Mouse (Mus musculus): ENCODE data around the gene Plxnb3. TPM values are rescaled to one million over a fixed set of nuclear protein-coding genes. Genes with fewer than 3 reads are reported as not detected.
A peak's percentile ranks its signal among the peaks of the same experiment; 100 is the strongest.

Gene Plxnb3
- polyA plus RNA-seq, 2 experiments, result 0.62 to 1.9 TPM

GRCm38 (mm10) chrX:73785666-73786065 is 28.8 kb downstream of the Plxnb3 start:
- H3K4me2 ChIP-seq (replicated peaks; ENCODE audit: low read depth, low read length, severe bottlenecking), result peak overlapping the region; percentile 40
- H3K9ac ChIP-seq (ENCODE audit: low read depth, low read length, severe bottlenecking), result peak overlapping the region; percentile 60
- ATAC-seq (ENCODE audit: low FRiP score, low read depth) (no peak), DNase-seq (ENCODE audit: low spot score) (no peak)
- no peak for TF ChIP-seq POLR2A (IDR thresholded peaks at IDR 0.05; ENCODE audit: borderline replicate concordance, extremely low read depth, insufficient read depth, insufficient read length)
- no peaks in the 10 kb centered on the region for H3K9me3 ChIP-seq (ENCODE audit: control insufficient read depth, low read length)
- H3K27ac ChIP-seq (replicated peaks; ENCODE audit: low read depth, low read length), result no peak overlapping the region; the same call in 1 of the 2 replicates
- no peaks in the 10 kb centered on the region for H3K4me1 ChIP-seq (ENCODE audit: control insufficient read depth, insufficient read depth, low read length)
- H3K27me3 ChIP-seq (ENCODE audit: control insufficient read depth, insufficient read depth, low read length), result no peaks in the 10 kb centered on the region
- peak overlapping the region; percentile 56 for H3K4me3 ChIP-seq (replicated peaks; ENCODE audit: low read length)
- peaks cover 21% of the 10 kb centered on the region for H3K36me3 ChIP-seq (ENCODE audit: control insufficient read depth, insufficient read depth, low read length)

GRCm38 (mm10) chrX:73786364-73787224 is 29.7 kb downstream of the Plxnb3 start, which contains the start of the genes Idh3g and Ssr4:
Gene Idh3g (minus strand): TSS chrX:73786897.
Gene Ssr4 (plus strand): TSS chrX:73787028.
- WGBS, result 13% methylated on average over 34 of the region's 52 CpGs
- ATAC-seq (ENCODE audit: low FRiP score, low read depth), result peak; percentile 96

GRCm38 (mm10) chrX:73787225-73787558 is 30.3 kb downstream of the Plxnb3 start:
- Histone ChIP-seq H3K4me1 (ENCODE audit: control insufficient read depth, insufficient read depth, low read length) (no peaks in the 10 kb centered on the region), H3K4me2 (replicated peaks; ENCODE audit: low read depth, low read length, severe bottlenecking) (peak overlapping the region; percentile 54), H3K9me3 (ENCODE audit: control insufficient read depth, low read length) (no peaks in the 10 kb centered on the region), H3K27me3 (ENCODE audit: control insufficient read depth, insufficient read depth, low read length) (no peaks in the 10 kb centered on the region), H3K4me3 (replicated peaks; ENCODE audit: low read length) (peak overlapping the region; percentile 56), H3K27ac (replicated peaks; ENCODE audit: low read depth, low read length) (peak overlapping the region; percentile 90), H3K36me3 (ENCODE audit: control insufficient read depth, insufficient read depth, low read length) (peaks cover 12% of the 10 kb centered on the region), H3K9ac (ENCODE audit: low read depth, low read length, severe bottlenecking) (peak overlapping the region; percentile 70)
- TF ChIP-seq POLR2A (IDR thresholded peaks at IDR 0.05; ENCODE audit: borderline replicate concordance, extremely low read depth, insufficient read depth, insufficient read length), result no peak
- ATAC-seq (ENCODE audit: low FRiP score, low read depth), result peak; percentile 9; the same call in 1 of the 2 replicates
- WGBS, result 27% methylated on average over 20 of the region's 22 CpGs
- no peak for DNase-seq (ENCODE audit: low spot score)

More at GRCm38 (mm10) chrX:73786364-73787224, 29.7 kb downstream of the Plxnb3 start, which contains the start of the genes Idh3g and Ssr4:
- Histone ChIP-seq H3K27ac (replicated peaks; ENCODE audit: low read depth, low read length) (peak within 1 kb of the TSS; percentile 90), H3K27me3 (ENCODE audit: control insufficient read depth, insufficient read depth, low read length) (no peaks in the 10 kb centered on the region), H3K36me3 (ENCODE audit: control insufficient read depth, insufficient read depth, low read length) (peaks cover 18% of the 10 kb centered on the region), H3K4me3 (replicated peaks; ENCODE audit: low read length) (peak within 1 kb of the TSS; percentile 56), H3K9ac (ENCODE audit: low read depth, low read length, severe bottlenecking) (peak within 1 kb of the TSS; percentile 70), H3K4me2 (replicated peaks; ENCODE audit: low read depth, low read length, severe bottlenecking) (peak within 1 kb of the TSS; percentile 54), H3K4me1 (ENCODE audit: control insufficient read depth, insufficient read depth, low read length) (no peaks in the 10 kb centered on the region), H3K9me3 (ENCODE audit: control insufficient read depth, low read length) (no peaks in the 10 kb centered on the region)
- peak; percentile 28; the same call in 1 of the 2 replicates for TF ChIP-seq POLR2A (IDR thresholded peaks at IDR 0.05; ENCODE audit: borderline replicate concordance, extremely low read depth, insufficient read depth, insufficient read length)
- DNase-seq (ENCODE audit: low spot score), result peak; percentile 97

- TF ChIP-seq POLR2A (IDR thresholded peaks at IDR 0.05; ENCODE audit: borderline replicate concordance, extremely low read depth, insufficient read depth, insufficient read length), result no peak
- no peak for ATAC-seq (ENCODE audit: low FRiP score, low read depth)
- peak overlapping the region; percentile 56 for H3K4me3 ChIP-seq (replicated peaks; ENCODE audit: low read length)
- no peaks in the 10 kb centered on the region for H3K4me1 ChIP-seq (ENCODE audit: control insufficient read depth, insufficient read depth, low read length)
- H3K27me3 ChIP-seq (ENCODE audit: control insufficient read depth, insufficient read depth, low read length), result no peaks in the 10 kb centered on the region
- DNase-seq (ENCODE audit: low spot score), result no peak
- no peak overlapping the region for H3K27ac ChIP-seq (replicated peaks; ENCODE audit: low read depth, low read length)
- H3K4me2 ChIP-seq (replicated peaks; ENCODE audit: low read depth, low read length, severe bottlenecking), result peak overlapping the region; percentile 54; the same call in 1 of the 2 replicates
- H3K9me3 ChIP-seq (ENCODE audit: control insufficient read depth, low read length), result no peaks in the 10 kb centered on the region
- H3K36me3 ChIP-seq (ENCODE audit: control insufficient read depth, insufficient read depth, low read length), result peaks cover 11% of the 10 kb centered on the region
- 87% methylated on average over 1 of the region's 1 CpGs for WGBS
- no peak overlapping the region for H3K9ac ChIP-seq (ENCODE audit: low read depth, low read length, severe bottlenecking)
Measured at GRCm38 (mm10) chrX:73788501-73788900, 31.6 kb downstream of the Plxnb3 start.

- H3K9me3 ChIP-seq (ENCODE audit: control insufficient read depth, low read length), result no peaks in the 10 kb centered on the region
- no peak overlapping the region for H3K4me3 ChIP-seq (replicated peaks; ENCODE audit: low read length)
- H3K4me1 ChIP-seq (ENCODE audit: control insufficient read depth, insufficient read depth, low read length), result no peaks in the 10 kb centered on the region
- DNase-seq (ENCODE audit: low spot score) (no peak), ATAC-seq (ENCODE audit: low FRiP score, low read depth) (no peak)
- peaks cover 18% of the 10 kb centered on the region for H3K36me3 ChIP-seq (ENCODE audit: control insufficient read depth, insufficient read depth, low read length)
- no peak overlapping the region for H3K9ac ChIP-seq (ENCODE audit: low read depth, low read length, severe bottlenecking)
- H3K27me3 ChIP-seq (ENCODE audit: control insufficient read depth, insufficient read depth, low read length), result no peaks in the 10 kb centered on the region
- no peak overlapping the region for H3K27ac ChIP-seq (replicated peaks; ENCODE audit: low read depth, low read length)
- TF ChIP-seq POLR2A (IDR thresholded peaks at IDR 0.05; ENCODE audit: borderline replicate concordance, extremely low read depth, insufficient read depth, insufficient read length), result no peak
- no peak overlapping the region for H3K4me2 ChIP-seq (replicated peaks; ENCODE audit: low read depth, low read length, severe bottlenecking)
Measured at GRCm38 (mm10) chrX:73793039-73793438, 36.1 kb downstream of the Plxnb3 start.
